Mouse (Mus musculus) cerebellum, adult 9-10 months (tissue): ENCODE measurements around the gene Sik2.

Experiments used
- DNase-seq: peaks from one replicate; pipeline ENCODE4 v3.0.0; 2022

The Sik2 gene

DNA sequence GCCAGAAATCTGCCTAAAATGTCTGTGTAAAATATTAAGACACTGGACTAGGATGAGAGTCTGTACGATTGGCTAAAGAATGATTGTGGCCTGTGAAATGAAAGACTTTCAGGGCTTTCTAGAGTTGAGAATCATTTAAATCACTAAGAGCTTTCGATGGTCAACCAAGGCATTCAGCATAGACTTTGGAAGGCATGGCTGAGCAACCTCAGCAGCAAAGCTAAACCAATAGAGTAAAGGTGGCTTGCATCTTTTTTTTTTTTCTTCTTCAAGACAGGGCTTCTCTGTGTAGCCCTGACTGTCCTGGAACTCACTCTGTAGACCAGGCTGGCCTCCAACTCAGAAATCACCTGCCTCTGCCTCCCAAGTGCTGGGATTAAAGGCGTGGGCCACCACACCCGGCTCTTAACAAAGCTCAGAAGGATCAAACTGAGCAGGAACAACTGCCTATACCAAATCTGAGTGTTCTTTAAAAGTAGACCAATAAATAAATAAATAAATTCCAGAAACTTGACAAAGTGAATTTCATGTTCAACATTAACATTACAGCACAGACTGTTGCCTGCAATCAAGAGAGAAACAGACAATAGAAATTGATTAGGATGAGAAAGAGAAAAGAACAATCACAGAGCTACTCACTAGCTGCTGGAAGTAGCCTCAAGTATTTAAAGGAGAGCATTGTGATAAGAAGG lies 27.2 kb downstream of the Sik2 start:
- no peak for DNase-seq

DNA sequence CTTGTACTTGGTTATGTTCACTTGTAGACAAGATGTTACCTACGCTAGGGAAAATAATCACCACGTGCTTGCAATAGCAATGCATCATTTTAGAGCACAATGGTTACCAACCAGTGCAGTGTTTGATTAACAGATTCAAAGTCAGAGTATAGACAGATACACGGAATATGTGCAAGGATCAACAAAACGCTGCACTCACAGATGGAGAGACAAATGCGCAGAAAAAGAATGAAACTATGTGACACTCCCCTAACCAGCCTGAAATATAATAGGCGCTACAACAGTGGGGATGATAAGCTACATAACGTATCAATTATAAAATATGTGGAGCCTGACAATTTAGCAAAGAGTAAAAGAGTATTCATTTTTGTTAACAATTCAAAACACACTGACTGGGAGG lies 34.2 kb downstream of the Sik2 start:
- DNase-seq, result no peak

DNA sequence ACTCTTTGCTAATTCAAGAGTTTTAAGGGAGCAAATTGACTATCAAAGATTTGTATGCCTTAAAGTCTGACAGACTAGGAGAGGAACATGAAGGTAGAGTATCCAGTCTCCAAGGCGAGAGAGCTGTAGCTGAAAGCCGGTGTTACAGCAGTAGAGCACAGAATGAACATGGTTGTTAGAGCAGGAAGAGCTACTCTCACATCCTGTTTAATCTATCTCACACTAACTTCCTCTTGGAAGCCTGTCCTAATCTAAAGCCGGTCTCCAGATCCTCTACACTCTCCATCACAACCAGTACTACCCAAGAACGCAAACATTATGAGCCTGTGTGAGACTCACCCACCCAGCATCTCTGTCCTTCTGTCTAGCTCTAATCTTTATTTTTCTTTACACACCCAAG lies 38.5 kb downstream of the Sik2 start:
- DNase-seq, result no peak

DNA sequence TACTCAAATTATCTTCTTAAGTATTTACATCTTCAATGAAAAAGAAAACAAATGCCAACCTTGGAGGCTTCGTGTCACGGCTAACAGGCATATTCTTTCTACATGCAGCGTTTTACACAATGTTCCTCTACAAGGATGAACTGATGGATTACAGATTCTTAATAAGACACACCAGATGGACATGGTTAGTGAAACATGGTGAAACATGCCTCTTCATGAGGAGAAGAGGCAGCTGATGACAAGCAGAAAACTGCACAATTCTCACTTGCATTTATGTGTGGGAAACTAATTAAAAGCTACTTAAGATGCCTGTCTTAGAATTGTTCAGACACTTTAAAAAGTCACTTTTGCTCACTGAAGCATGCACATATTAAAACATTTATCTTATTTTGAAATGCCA lies 39.6 kb downstream of the Sik2 start:
- DNase-seq, result no peak

DNA sequence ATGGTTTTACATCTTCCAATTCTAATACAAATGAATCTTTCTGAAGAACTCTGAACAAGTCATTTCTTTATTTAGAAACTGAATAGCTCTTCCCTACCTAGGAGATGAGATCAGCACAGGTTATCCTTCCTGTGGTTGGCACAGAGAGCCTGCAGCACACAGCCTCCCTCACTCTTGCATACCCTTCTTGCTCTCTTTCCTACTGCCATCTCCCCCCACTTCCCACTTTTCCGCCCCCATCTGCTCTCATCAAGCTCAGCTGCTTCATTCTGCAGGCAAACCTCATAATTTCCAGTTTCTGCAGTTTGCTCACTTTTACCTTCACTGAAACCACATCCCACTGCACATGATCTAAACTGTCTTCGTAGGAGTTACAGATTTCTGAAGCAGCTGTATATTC lies 42.6 kb downstream of the Sik2 start:
- DNase-seq, result no peak

DNA sequence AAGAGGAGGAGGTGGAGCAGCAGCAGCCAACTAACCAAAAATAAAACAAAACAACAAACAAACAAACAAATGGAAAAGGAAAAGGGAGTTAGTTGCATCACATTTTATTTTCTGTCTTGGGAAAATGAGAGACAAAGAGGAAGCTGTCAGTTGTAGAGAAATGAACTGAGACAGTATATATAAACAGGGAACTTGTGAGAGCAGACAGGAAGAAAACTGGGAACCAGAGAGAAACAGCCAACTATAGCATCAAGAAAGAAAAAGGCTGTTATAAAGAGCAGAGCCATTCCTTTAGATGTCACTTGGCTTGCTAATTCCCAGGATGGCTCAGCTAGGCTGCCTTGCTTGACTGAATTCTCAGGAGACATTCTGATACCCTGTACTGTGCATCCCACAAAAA lies 43.5 kb downstream of the Sik2 start:
- no peak for DNase-seq

DNA sequence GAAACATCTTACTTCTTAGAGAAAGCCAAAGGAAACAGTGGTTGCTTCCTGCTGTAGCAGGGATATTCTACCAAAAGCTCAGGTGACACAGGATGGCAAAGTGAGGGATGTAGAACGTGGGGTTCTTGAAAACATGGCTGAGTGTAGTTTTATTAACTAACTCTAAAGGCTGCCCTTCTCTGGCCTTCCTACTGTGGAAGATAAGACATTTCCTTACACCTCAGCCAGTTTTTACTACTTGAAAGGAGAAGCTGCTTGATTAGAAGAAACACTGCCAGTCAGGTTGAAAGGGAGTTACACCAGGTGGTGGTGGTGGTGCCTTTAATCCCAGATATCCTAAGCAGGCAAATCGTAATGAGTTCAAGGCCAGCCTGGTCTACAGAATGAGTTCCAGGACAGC lies 44.0 kb downstream of the Sik2 start:
- DNase-seq, result no peak

DNA sequence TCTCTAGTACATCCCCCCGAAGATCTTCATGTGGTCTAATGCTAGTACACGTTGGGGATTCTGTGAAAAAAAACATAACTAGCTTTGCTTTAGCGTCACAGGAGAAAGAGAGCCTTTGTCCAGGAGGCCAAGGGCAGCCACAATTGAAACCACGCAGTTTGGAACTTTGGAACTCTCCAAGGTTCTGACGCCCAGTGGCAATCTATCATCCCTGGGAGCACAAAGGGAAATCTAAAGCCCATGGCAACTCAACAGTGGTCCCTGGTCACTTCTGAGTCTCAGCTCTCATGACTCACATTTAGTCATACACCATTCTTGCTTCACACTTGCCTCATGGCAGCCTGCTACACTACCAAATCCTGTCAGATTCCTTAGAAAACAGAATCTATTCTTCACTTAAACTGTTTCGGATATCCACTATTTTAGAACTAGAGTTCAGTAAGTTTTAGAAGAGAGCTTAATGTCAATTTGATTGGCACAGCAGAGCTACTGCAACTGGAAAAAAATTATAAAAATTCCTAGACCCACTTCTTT lies 50.9 kb downstream of the Sik2 start:
- no peak for DNase-seq

DNA sequence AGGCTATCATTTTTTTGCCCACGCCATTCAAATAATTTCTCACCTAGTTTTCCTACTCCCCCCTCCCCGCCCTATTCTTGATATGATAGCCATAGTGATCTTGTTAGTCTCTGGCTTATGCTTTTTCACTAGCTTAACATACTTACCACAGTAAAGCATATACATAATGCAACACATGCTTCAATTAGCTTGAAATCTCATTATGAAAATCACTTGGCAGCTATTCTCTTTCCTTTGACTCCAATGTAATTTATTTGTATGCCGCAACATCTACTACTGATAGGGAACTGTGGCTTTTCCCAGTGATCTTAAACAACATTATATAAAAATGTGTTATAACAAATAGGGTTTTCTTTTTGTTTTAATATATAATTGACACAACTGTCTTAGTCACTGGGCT lies 53.7 kb downstream of the Sik2 start:
- DNase-seq, result no peak

DNA sequence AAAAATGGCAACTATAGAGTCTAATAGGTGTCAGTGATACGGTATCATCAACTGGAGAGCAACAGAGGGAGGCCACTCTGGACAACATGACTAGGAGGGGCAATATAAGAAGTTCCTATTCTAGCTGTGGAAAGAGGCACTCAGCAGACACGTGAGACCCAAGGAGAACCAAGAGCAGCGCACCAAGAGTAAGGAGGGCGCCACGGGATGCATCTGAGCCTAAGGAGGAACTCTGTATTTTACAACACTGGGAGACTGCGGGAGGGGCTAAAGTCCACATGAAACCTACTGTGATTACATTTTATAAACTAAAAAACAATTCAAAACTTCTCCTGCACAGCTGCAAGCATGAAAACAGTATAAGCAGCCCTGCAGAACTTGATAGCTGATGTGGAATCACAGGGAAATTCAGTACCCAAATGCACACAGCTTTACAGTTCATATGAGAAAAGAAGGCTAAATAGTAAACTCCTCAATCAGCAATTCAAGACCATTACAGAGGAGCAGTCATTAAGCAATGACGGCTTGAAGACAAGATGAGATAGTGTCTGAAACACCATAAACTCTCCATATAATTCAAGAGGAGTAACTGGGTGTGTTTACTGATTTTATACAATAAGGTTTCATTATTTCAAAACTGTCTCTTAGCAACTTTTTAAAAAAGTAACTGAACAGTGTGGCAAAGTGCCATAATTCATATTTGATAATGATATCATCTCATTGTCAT lies 60.6 kb downstream of the Sik2 start:
- DNase-seq, result no peak

DNA sequence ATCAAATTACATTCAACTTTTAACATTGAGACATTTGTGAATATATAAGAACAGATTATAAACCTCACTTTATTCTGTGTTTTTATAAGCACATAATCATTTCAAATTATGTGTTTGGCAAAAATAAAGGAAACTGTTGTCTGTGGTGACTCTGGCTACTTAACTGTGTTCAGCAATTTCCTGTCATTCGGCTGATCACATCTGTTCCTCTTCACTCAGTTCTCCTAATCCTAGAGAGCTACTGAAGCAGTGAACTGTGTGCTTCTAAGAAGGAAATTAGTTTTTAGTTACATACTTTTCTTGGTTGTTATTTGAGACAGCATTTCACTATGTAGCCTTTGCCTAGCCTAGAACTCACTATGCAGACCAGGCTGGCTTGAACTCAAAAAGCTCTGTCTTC lies 62.5 kb downstream of the Sik2 start:
- DNase-seq, result no peak

DNA sequence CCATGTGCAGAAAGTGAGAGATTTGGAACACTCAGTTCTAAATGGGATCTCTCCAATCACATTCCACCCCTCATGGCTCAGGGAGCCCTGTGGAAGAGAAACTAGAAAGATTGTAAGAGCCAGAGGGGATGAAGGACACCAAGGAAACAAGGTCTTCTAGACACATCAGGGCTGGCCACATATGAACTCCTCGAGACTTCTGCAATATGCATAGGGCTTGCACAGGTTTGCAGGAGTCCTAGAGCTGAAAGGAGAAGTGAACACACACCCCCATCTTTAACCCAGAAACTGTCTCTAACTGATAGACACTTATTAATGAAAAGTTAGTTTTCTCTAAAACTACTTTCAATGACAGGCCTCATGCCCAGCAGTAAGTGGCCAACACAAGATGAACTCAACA lies 64.0 kb downstream of the Sik2 start:
- no peak for DNase-seq

DNA sequence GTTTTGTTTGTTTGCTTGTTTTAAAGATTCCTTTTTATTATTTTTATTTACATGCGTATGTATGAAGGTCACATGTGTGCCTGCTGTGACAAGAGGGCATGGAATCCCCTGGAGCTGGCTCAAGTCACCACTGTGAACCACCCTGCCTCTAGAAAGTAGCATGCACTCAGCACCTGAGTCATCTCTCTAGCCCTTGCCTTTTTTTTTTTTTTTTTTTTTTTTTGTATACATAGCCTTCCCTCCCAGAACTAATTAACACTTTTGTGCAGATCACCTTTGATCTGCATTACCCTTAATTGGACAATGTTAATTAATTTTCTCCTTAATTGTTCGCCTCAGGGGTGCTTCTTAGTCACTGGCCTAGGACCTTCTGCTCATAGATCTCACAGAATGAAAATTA lies 66.2 kb downstream of the Sik2 start:
- DNase-seq, result no peak

DNA sequence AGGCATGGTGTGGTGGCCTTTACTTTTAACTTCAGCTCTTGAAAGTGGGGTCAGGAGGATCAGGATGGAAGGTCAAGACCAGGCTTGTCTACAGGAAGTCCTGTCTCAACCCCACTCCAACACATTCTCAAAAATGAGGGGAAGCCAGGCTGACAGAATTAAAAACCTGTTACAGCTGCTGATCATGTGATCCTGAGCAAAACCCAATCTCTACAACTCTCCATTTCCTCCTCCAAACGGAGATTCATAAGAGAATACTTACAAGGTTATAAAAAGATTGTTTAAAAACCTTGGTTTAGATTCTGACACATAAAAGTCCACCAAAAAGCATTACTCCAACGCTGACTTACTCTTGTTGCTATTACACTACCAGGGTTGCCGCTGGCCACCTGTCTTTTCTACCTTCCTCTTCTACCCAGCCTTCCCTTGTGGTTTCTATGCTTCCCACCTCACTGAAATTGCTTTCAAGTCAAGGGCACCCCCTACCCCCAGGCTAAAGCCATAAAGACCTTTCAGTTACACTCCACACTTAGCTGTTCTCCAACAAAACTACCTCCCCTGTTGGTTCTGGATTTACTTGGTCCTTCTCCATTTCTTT lies 67.0 kb downstream of the Sik2 start:
- no peak for DNase-seq

DNA sequence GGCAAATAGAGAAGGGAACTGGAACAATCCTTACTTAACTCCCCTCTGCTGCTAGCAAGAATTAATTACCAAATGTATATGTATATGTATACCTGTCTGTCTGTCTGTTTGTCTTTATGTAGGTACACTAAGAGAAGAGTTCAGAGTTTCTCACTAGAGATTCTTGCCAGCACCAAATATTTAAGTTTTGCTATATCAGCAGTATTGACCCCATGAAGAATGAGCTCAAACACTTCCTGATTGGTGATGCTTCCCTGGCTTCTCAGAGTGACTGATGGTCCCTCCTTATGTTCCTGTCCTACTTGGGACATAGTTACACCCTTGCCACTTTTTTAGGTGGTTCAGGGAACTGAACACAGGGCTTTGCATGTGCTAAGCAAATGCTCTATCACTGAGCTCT lies 78.9 kb downstream of the Sik2 start:
- DNase-seq, result no peak

DNA sequence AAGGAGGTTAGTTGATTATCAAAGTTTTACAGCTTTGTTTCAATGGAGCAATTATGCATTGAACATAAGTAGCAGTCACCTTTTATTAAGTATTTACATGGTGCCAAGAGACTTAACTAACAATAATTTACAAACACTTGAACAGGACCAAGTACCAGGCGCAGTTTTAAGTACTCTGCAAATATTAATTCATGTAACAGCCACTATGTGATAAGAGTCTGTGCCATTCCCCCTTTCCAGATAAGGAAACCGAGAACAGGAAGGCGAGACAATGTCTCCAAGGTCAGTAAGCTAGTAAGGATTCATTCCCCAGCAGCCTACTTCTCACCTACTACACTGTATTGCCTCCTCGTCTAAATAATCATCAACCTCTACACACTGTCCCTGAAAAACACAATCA lies 83.1 kb downstream of the Sik2 start:
- no peak for DNase-seq

DNA sequence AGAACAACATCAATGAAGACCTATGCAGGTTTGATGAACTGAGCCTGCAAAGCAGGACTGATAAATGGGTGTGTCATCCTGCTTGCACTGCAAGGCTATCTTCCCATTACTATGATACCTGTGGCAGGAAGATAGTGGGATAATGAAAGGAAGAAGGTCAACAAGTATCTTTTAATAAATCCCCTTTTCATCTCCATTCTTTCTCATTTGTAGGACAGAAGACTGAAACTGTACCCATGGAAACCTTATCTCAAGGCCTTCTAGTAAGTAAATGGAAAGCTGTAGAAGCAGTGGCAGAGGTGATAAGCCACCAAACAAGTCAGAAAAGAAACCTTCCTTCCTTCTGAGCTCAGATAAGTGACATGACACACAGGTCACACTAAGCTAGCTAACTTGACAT lies 84.4 kb downstream of the Sik2 start:
- DNase-seq, result no peak

DNA sequence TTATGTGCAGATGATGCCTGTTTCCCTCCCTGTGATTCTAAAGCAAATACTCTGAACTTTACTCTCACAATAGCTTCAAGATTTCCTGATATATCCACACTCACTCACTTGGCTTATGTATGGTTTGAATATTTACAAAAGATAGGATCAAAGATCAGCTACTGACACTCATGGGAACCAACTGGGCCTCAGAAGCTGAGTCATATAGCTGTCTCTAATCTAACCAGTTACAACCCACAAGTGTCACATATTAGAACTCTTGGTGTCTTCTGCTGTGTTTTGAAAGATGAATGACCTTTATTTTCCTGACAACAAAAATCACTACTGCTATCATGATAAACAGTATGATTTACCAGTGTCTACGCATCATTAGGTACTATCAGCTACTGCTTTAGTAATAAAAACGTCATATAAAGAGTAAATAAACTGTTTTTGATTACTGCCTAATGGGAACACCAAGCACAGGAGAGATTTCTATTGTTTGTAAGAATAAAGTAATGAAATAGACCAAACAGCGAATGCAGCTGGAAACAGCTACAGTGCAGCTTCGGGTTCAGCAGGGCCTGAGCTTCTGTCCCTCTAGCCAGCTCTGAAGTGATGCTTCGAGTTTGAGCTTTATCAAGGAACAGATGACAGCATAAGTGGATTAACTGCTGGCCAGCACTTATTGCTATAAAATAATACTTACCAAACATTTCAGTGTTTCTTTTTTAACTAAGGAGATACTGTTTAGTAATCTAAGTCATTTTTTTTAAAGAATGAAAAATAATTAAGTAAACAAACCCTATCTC lies 86.3 kb downstream of the Sik2 start:
- DNase-seq, result no peak

DNA sequence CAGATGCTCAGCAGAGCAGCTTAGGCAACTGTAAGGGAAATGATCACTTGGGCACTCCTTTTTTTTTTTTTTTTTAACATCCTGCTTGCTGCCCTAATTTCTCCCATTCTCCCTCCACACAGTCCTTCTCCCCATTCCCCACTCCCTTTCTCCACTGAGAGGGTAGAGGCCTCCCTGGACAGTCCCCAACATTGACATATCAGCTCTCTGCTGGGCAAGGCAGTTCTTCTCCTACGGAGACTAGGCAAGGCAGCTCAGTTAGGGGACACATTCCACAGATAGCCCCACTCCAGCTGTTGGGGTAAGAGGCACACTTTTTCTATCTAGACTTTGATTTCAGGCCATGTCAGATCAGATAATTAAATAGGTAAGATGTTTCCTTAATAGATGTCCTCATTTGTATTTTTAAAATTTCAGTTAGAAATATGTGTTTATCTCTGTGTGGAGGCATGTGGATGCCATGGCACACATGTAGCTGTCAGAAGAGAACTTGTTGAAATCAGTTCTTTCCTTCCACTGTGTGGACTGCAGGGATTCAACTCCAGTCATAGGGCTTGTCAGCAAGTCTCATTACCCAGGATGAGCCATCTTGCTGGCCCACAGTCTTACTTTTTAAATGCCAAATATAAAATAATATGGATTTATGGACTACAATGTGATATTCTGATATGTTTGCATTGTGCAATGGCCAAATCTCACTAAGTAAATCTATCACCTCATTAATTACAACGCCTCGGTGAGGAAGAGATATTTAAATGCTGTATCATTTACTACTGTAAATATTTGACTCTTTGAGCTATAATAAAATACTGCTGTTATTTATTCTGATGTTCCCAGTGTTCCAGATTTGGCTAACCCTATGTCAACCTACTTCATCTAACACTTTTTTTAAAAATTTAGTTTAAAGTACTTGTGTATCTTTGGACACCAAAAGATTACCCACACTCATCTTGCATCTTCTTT lies 87.7 kb downstream of the Sik2 start:
- DNase-seq, result no peak

DNA sequence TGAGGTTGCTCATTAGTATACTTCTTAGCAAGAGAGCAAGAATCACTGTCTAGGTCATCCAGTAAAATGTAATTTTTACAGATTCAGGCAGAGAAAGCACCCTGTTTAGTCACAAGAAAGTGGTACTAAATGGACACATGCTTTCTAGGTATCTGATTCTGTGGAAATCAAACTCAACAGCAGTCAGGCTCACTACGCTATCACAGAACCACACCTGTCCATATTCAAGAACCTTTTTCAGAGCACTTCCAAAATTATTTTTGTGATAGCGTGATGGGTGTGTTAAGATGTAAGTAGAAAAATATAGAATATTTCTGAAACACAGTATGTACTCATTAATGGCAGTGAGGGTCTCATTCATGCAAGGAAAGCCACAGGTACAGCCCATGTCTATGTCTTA lies 89.3 kb downstream of the Sik2 start:
- DNase-seq, result no peak

DNA sequence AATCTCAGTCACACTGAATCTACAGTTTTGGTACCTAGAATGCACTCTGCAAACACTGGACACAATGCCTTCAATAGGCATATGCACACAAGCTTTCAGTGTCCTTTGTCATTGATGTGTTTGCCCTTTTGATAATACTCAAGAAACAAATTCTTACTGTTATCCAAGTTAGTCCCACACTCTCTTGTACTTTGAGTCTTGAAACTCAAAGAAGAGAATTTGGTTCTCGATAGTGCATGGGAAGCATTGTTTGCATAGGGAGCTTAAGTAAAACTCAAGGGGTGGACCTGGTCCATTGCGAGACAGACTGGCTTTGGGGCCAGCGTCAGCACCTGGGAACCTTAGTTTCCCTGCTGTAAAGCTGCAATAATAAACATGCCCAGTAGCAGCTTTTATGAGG lies 90.7 kb downstream of the Sik2 start:
- DNase-seq, result no peak

DNA sequence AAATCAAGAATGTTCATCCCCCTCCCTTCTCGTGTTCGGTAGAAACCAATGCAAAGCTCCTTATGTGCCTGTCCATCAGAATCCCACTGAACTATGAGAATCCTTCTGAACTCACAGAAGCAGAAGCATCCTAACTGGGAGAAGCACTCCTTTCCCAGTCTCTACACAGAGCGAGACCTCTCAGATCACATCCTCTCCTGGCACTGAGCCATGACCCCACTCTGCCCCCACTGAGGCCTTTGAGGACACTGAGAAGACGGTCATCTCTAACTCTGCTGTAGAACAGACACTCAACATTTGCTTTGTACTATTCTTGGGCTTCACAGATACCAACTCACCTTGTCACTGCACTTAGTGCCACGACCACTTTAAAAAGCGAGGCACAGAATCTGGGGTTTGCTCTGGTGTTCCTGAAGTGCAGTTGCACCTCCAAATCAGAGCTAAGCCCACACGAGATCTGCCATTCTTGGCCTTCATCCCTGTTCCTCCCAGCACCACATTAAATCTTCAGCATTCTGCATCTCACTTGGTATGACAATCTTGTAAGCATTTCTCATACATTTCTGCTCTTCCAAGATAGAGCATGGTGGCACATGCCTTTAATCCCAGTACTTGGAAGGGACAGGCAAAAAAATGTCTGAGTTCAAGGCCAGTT lies 96.9 kb downstream of the Sik2 start:
- no peak for DNase-seq
